ENCODE assay signal across 22 mouse cellular contexts in genomic region chr13:101085182-101085581, GRCm38 (mm10).
"Had no signal": no experiment of that assay in that cellular context is flagged by ENCODE, and none has a peak within 500 bp of the region (broad histone marks: within the 10 kb centered on the region; RNA-seq: fewer than 3 reads in every experiment).

No protein-coding gene starts in this region.

- DNase-seq: liver, postnatal 0 days; lung, adult 2 months; lung, postnatal 14 days; lung, postnatal 36 days; midbrain, embryonic 14.5 days; retina, postnatal 1 day; right cerebral cortex, adult 18-20 months; right cerebral cortex, postnatal 25 days; right cerebral cortex, postnatal 4 days; spleen, adult 18-20 months; thymus, adult 18-20 months; thymus, postnatal 14 days; thymus, postnatal 36 days had no signal

- H3K9ac ChIP-seq: liver, postnatal 0 days; lung, embryonic 15.5 days; midbrain, embryonic 12.5 days; neural tube, embryonic 13.5 days; neural tube, embryonic 15.5 days had no signal

- ATAC-seq: liver, postnatal 0 days; lung, postnatal 0 days; midbrain, embryonic 16.5 days had no signal

- H3K27me3 ChIP-seq: lung, embryonic 15.5 days; midbrain, embryonic 12.5 days; neural tube, embryonic 13.5 days; neural tube, embryonic 15.5 days had no signal

- H3K36me3 ChIP-seq: lung, embryonic 15.5 days; midbrain, embryonic 10.5 days; midbrain, embryonic 12.5 days; neural tube, embryonic 13.5 days; neural tube, embryonic 15.5 days had no signal

- H3K27ac ChIP-seq: lung, embryonic 15.5 days; macrophage; midbrain, embryonic 10.5 days; midbrain, embryonic 12.5 days; neural tube, embryonic 13.5 days; neural tube, embryonic 15.5 days had no signal

- H3K4me2 ChIP-seq: lung, embryonic 15.5 days; midbrain, embryonic 12.5 days; neural tube, embryonic 13.5 days; neural tube, embryonic 15.5 days had no signal

- H3K4me1 ChIP-seq: lung, embryonic 15.5 days; midbrain, embryonic 10.5 days; midbrain, embryonic 12.5 days; neural tube, embryonic 13.5 days; neural tube, embryonic 15.5 days had no signal

- H3K4me3 ChIP-seq: lung, embryonic 15.5 days; midbrain, embryonic 10.5 days; midbrain, embryonic 12.5 days; myocyte; neural tube, embryonic 13.5 days; neural tube, embryonic 15.5 days had no signal

- H3K9me3 ChIP-seq: lung, embryonic 15.5 days; midbrain, embryonic 10.5 days; midbrain, embryonic 12.5 days; neural tube, embryonic 13.5 days; neural tube, embryonic 15.5 days had no signal
